Mouse (Mus musculus) monocyte, adult 59 days (primary cell): Measurements from ENCODE around the gene Ccl21b. TPM values are rescaled to one million over a fixed set of nuclear protein-coding genes. Genes with fewer than 3 reads are reported as not detected.

Experiments
- total RNA-seq, 2 experiments: library from RNA; stranded (reverse); gene quantifications; one replicate each; pipeline ENCODE4 v1.2.4; 2023

The Ccl21b gene
- not detected for total RNA-seq

DNA sequence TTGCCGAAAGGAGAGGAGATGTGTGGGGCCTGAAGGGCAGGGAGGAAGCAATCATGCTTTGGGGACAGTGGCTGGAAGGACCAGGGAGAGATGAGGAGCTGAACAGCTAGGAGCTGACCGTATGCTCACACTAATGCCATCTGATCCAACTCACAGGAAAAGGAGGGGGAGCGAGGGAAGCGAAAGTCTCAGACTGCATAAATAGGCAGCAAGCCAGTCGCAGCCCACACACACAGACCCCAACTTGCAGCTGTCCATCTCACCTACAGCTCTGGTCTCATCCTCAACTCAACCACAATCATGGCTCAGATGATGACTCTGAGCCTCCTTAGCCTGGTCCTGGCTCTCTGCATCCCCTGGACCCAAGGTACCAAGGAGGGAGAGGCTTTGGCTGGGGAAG, at the start of gene Ccl21b:
Gene Ccl21b (plus strand): TSS at position 301 of the 400 bp plus-strand sequence.

GRCm38 (mm10) chr4:42240339-42240738, 15.2 kb upstream of the Ccl21b start, which contains the start of gene Gm10600:
Gene Gm10600 (plus strand): TSS chr4:42240639.

DNA sequence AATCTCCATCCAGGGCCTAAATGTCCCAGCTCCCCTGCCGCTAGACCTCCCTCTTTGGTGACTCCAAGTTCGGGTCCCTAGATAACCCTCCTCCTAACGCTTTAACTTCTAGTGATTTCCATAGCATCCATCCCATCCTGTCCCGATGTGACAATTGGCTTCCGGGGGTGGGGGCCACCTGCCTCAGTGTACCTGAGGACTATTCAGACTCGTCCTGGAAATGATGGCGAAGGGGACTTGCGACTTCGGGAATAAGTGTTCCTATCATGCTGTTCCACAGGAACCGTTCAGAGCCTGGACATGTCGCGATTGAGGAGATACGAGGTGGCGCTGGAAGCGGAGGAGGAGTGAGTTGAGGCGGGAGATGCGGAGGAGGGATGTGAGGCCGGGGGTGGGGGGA, 38.4 kb downstream of the Ccl21b start, which contains the start of gene Gm21953:
Gene Gm21953 (plus strand): TSS at position 301 of the 400 bp plus-strand sequence.

Other genes starting within 250 kb of the Ccl21b start
- gene Gm21093, start 221.0 kb upstream of the Ccl21b start, total RNA-seq = not detected
- gene Gm3893, start 164.6 kb upstream of the Ccl21b start, total RNA-seq = not detected
- gene Gm13304, start 140.9 kb upstream of the Ccl21b start, total RNA-seq = not detected
- not detected for gene Gm13306, start 102.3 kb upstream of the Ccl21b start, total RNA-seq
- gene Gm13305, start 87.2 kb upstream of the Ccl21b start, total RNA-seq = not detected
- gene Gm10600, start 15.1 kb upstream of the Ccl21b start, total RNA-seq = not detected
- not detected for gene Gm21953, start 38.5 kb downstream of the Ccl21b start, total RNA-seq
- gene Fam205a3, start 62.6 kb downstream of the Ccl21b start, total RNA-seq = not detected
- not detected for gene Gm21586, start 183.6 kb downstream of the Ccl21b start, total RNA-seq
- not detected for gene Gm2163, start 211.0 kb downstream of the Ccl21b start, total RNA-seq